Mouse (Mus musculus): ENCODE measurements around the gene Unc79.

- TF ChIP-seq EP300 (optimal IDR thresholded peaks at IDR 0.05) (no peak), CTCF (IDR thresholded peaks at IDR 0.05; ENCODE audit: low read depth) (no peak)
Observed at GRCm38 (mm10) chr12:103211078-103211477, 262.4 kb downstream of the Unc79 start.
